Mouse (Mus musculus) CD8-positive naive resting alpha-beta T cell, adult 57 days (primary cell): ENCODE results near the gene Soat2. TPM values are rescaled to one million over a fixed set of nuclear protein-coding genes. Genes with fewer than 3 reads are reported as not detected.

Experiments
- total RNA-seq: library from RNA; stranded (reverse); gene quantifications from one replicate; pipeline ENCODE4 v1.2.4, GENCODE M21; 2023

The Soat2 gene
- total RNA-seq, result 0.67 TPM

GRCm38 (mm10) chr15:102150301-102151135, at the start of gene Soat2:
Gene Soat2 (plus strand): TSS chr15:102150526.

GRCm38 (mm10) chr15:102136129-102136758, 14.1 kb upstream of the Soat2 start, which contains the start of gene Spryd3:
Gene Spryd3 (minus strand): TSS chr15:102136234.

GRCm38 (mm10) chr15:102144274-102144711, 6.0 kb upstream of the Soat2 start, which contains the start of gene Igfbp6:
Gene Igfbp6 (plus strand): TSS chr15:102144362.

DNA sequence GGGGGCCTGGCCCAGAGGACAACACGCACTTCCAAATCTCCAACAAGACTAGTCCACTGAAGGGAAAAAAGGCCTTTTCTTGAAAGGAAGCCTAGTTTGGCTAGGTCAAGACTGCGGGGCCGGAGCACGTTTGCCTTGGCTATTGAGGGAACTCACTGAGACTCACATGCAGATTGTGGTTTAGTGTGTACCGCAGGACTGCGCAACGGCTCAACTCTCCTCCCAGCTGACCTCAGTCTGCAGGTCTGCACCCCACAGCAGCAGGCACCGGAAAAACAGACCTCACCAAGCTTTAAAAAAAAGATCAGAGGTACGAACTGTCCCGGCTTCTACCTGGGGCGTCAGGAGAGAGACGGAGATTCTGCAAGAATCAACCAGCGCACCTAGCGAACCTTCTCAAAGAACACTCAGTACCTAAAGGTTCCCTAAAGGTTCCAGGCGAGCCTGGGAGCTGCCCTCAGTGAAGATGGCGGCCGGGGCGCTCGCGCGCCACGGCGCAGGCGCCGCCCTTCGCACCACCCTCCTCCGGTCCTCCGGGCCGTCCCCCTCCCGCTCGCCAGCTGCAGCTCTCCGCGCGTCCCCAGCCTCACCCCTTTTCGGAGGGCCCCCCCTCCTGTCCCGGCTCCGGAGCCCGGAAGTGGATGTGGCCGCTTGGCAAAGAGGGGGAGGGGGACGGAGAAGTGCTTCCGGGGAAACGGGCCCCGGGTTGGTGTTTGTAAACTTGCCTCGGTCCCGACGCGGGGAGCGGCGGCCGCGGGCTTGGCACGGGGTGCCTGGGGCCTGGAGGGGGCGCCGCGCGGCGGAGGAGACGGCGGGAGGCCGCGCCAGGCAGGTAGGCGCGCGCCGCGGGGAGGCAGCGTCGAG, 52.9 kb downstream of the Soat2 start, which contains the start of gene Zfp740:
Zfp740 (plus strand) TSS at position 279 of the 864 bp plus-strand sequence.

DNA sequence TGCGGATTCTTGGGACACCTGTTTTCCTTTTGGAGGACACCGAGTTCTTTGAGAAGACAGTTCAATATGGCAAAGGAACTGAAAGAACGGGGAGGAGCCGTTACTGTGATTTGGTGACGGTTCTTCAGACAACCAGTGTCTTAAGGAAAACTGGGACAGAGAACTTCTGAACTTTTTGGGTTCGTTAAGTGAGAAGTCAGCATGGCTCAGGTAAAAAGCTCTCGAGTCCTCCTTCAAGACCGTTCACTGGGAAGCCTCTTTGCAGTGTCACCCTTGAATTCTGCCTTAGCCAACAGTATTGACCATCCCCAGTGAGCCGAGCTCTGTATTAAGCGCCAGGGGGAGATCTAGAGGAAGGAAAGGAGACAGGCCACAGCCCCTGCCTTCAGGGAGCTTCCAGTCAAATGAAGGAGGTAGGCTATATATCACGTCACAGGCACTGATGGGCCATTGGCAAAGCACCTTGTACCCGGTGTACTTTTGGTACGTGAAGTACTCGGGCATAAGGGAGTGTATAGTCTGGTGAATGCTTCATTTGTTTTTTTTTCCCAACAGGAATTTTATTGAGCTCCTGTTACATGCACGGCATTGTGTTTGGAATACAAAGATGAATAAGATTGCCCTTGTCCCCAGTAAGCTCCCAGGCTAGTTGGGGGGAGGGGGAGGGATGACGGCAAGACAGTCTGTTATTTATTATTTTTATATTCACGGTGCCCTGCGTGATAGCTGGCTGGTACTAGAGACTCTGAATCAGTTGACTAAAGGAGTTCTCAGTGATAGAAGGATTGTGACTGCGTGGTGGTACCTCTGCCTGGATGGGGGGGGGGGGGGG, 54.6 kb downstream of the Soat2 start, which contains the start of gene Csad:
Csad (minus strand) TSS at position 51 of the 832 bp plus-strand sequence.

Other genes starting within 250 kb of the Soat2 start
- not detected for gene Krt4, start 225.8 kb upstream of the Soat2 start, total RNA-seq
- gene Krt79, start 210.2 kb upstream of the Soat2 start, total RNA-seq, result not detected
- gene Krt78, start 196.2 kb upstream of the Soat2 start, total RNA-seq, result not detected
- gene Krt8, start 146.0 kb upstream of the Soat2 start, total RNA-seq, result not detected
- gene Krt18, start 122.3 kb upstream of the Soat2 start, total RNA-seq, result not detected
- 270 TPM for gene Eif4b, start 76.8 kb upstream of the Soat2 start, total RNA-seq
- gene Tns2, start 50.1 kb upstream of the Soat2 start, total RNA-seq, result 0.73 TPM
- gene Spryd3, start 14.3 kb upstream of the Soat2 start, total RNA-seq, result 29.8 TPM
- gene Igfbp6, start 6.2 kb upstream of the Soat2 start, total RNA-seq, result not detected
- 97.8 TPM for gene Zfp740, start 52.7 kb downstream of the Soat2 start, total RNA-seq
- gene Csad, start 54.2 kb downstream of the Soat2 start, total RNA-seq, result 22.1 TPM
- 752 TPM for gene Itgb7, start 81.4 kb downstream of the Soat2 start, total RNA-seq
- gene Rarg, start 107.0 kb downstream of the Soat2 start, total RNA-seq, result 64.3 TPM
- gene Gm9918, start 120.0 kb downstream of the Soat2 start, total RNA-seq, result not detected
- 27.1 TPM for gene Mfsd5, start 128.9 kb downstream of the Soat2 start, total RNA-seq
- 2.3 TPM for gene Espl1, start 145.7 kb downstream of the Soat2 start, total RNA-seq
- 504 TPM for gene Pfdn5, start 175.6 kb downstream of the Soat2 start, total RNA-seq
- gene Myg1, start 181.2 kb downstream of the Soat2 start, total RNA-seq, result 63.5 TPM
- 59.4 TPM for gene Aaas, start 200.2 kb downstream of the Soat2 start, total RNA-seq
- gene Sp7, start 216.7 kb downstream of the Soat2 start, total RNA-seq, result not detected